Mouse (Mus musculus): Measurements from ENCODE around the gene Dtymk. TPM values are rescaled to one million over a fixed set of nuclear protein-coding genes. Genes with fewer than 3 reads are reported as not detected.

Dtymk gene
- polyA plus RNA-seq, 1 experiment from 2014 or later = 183 TPM

DNA sequence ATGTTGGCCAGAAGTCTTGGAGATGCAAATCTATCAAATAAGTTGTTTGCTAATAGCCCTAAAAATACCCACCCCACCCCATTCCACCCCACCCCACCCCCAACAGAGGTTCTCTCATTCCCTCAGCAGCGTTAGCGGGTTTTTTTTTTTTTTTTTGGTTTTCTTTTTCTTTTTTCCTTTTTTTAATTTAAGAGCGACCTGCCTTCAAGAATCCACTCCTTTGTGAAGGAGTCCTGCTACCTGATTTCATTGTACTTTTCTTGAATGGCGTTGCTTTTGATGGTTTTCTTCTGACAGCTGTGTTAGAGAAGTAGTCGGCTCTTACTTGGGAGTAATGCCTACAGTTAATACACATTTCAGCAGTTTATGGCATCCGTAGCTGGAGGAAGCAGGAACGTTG is 46.1 kb downstream of the Dtymk start:
- peak overlapping the region; percentile 85 for H3K4me2 ChIP-seq (replicated peaks)
- H3K27me3 ChIP-seq = no peaks in the 10 kb centered on the region
- WGBS = 24% methylated on average over 7 of the region's 7 CpGs
- no peak for ATAC-seq (replicated peaks)
- H3K9ac ChIP-seq (replicated peaks) = peak overlapping the region; percentile 73
- peaks cover 1% of the 10 kb centered on the region; the same call in 1 of the 2 replicates for H3K36me3 ChIP-seq
- H3K4me1 ChIP-seq = peaks cover 28% of the 10 kb centered on the region
- H3K27ac ChIP-seq (replicated peaks) = no peak overlapping the region
- H3K4me3 ChIP-seq = peak overlapping the region; percentile 98
- no peaks in the 10 kb centered on the region for H3K9me3 ChIP-seq

DNA sequence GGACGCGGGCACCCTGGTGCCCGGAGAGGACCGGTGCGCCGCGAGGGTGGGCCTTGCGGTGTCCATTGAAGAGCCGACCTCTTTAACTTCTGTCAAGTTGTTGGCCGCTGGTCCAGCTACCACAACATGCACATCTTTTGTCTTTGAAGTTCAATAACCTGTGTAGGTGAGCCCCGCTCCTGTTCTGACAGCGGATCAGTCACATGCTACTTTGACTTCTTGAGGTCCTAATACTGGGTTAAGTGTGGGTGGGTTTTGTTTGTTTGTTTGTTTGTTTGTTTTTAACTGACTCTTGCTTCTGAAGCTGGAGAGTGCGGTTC is 46.5 kb downstream of the Dtymk start:
- Histone ChIP-seq H3K27me3 (no peaks in the 10 kb centered on the region), H3K4me3 (peak overlapping the region; percentile 98), H3K4me2 (replicated peaks) (peak overlapping the region; percentile 85), H3K36me3 (peaks cover 5% of the 10 kb centered on the region; the same call in 1 of the 2 replicates), H3K9ac (replicated peaks) (peak overlapping the region; percentile 73), H3K4me1 (peaks cover 28% of the 10 kb centered on the region), H3K27ac (replicated peaks) (peak overlapping the region; percentile 87), H3K9me3 (no peaks in the 10 kb centered on the region)
- WGBS = 0% methylated on average over 13 of the region's 13 CpGs
- no peak for ATAC-seq (replicated peaks)

DNA sequence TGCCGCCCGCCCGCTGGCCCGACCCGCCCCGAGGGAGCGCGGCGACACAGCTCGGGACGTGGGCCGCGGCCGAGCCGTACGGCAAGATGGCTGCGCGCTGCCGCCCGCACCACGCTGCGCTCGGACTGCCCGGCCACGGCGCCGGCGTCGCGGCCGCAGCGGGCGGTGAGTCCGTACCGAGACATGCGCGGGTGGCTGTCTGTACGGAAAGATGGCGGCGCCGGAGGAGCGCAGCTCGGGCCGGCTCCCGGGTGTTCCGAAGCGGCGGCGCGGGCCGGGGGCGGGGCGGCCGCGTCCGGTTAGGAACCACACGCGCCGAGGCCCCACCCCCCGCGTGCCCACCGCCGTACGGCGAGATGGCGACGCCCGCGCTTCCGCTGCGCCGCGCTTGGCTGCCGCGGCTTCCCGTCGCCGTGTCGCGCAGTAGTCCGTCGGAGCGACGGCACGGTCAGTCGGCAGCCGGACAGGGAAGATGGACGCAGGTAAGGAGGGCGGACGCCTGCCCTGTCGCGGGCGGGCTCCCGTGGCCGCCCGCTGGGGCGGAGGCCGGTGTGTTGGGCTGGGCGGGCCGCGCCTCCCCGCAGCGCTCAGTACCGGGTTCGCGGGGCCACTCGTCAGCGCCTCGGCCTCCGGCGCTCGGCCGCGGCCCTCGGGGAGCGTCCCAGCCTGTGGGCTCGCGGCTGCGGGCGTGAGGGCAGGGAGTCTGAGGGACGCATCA is 47.0 kb downstream of the Dtymk start, which contains the start of gene Thap4:
Gene Thap4 (minus strand): TSS at position 292 of the 718 bp plus-strand sequence.
- peaks cover 28% of the 10 kb centered on the region for H3K4me1 ChIP-seq
- H3K4me3 ChIP-seq = peak within 1 kb of the TSS; percentile 98
- H3K36me3 ChIP-seq = peaks cover 10% of the 10 kb centered on the region; the same call in 1 of the 2 replicates
- under 1% methylated on average over 95 of the region's 121 CpGs for WGBS
- peak within 1 kb of the TSS; percentile 85 for H3K4me2 ChIP-seq (replicated peaks)
- peak within 1 kb of the TSS; percentile 87 for H3K27ac ChIP-seq (replicated peaks)
- H3K9me3 ChIP-seq = no peaks in the 10 kb centered on the region
- H3K9ac ChIP-seq (replicated peaks) = peak within 1 kb of the TSS; percentile 73
- ATAC-seq (replicated peaks) = peak; percentile 95
- H3K27me3 ChIP-seq = no peaks in the 10 kb centered on the region

DNA sequence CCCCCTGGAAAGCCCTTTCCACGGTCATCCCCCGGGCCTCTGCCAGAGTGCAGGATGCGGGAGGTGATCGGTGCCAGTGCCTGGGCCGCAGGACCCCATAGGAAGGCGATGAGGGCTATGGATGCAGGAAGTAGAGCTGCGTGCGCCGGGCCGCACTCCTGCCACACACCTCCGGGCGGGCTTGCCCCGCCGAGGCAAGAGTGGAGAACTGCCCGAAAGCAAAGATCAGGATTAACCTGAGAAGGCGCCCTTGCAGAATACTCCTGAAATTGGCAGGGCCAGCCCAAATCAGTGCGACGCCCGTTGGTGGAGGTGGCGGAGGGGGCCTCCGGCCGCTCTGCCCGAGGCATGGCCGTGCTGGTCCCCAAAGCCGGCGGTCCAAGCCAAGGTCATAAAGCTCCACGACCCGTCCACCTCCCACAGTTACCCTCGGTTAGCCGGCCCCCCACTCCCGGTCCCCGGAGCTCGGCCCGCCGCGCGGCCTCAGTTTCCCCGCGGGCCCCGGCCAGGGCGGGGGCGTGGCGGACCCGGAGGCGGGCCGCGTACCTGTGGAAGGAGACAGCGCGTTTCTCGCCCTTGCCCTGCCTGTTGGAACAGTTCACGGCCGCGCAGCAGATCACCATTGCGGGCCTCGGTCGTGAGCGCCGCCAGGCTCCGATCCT is 47.7 kb downstream of the Dtymk start:
- WGBS = under 1% methylated on average over 59 of the region's 59 CpGs
- ATAC-seq (replicated peaks) = peak; percentile 27
- no peaks in the 10 kb centered on the region for H3K9me3 ChIP-seq
- H3K4me3 ChIP-seq = peak overlapping the region; percentile 98
- peaks cover 28% of the 10 kb centered on the region for H3K4me1 ChIP-seq
- peaks cover 16% of the 10 kb centered on the region for H3K36me3 ChIP-seq
- H3K27ac ChIP-seq (replicated peaks) = peak overlapping the region; percentile 87
- H3K27me3 ChIP-seq = no peaks in the 10 kb centered on the region
- peak overlapping the region; percentile 73 for H3K9ac ChIP-seq (replicated peaks)
- peak overlapping the region; percentile 85 for H3K4me2 ChIP-seq (replicated peaks)

DNA sequence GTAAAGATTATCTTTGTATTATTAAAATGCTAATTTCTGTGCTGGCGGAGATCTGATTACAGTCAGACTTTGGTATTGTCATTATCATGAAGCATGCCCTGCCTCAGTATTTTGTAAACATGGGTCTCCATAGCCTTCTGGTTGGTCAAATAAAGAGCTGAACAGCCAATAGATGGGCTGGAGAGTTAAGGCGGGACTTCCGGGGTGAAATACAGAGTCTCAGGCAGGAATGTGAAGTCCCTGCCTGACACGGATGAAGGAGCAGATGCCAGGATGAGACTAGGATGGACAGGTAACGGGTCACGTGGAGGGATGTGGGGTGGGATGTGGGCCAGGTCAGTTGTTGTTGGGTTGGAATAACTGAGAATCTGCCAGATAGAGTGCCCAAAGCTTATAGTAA is 50.4 kb downstream of the Dtymk start, which contains the start of gene Atg4b:
Gene Atg4b (plus strand): TSS at position 211 of the 400 bp plus-strand sequence.
- Histone ChIP-seq H3K27ac (replicated peaks) (no peak within 1 kb of the TSS), H3K27me3 (no peaks in the 10 kb centered on the region), H3K9me3 (no peaks in the 10 kb centered on the region), H3K4me1 (peaks cover 18% of the 10 kb centered on the region), H3K9ac (replicated peaks) (no peak within 1 kb of the TSS), H3K4me2 (replicated peaks) (no peak within 1 kb of the TSS), H3K36me3 (peaks cover 21% of the 10 kb centered on the region), H3K4me3 (no peak within 1 kb of the TSS)
- 77% methylated on average over 6 of the region's 6 CpGs for WGBS
- ATAC-seq (replicated peaks) = no peak

DNA sequence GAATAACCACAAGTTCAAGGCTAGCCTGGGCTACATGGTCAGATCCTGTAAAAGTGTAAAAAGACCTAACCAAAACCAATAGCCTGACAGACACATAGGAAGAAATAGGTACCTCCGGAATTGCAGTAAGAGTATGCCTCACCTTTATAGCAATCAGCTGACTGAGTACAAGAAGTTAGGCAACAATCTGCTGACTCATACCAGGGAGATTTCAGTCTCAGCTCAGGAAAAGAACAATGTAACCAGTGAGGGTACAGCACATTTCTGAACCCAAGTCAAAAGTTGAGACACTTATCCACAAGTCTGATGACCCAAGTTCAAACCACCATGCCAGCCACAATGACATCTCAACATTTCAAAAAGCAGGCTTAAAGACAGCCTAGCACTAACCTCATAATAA is 53.2 kb downstream of the Dtymk start:
- 97% methylated on average over 1 of the region's 1 CpGs for WGBS
- Histone ChIP-seq H3K27ac (replicated peaks) (no peak overlapping the region), H3K4me1 (peaks cover 6% of the 10 kb centered on the region), H3K36me3 (peaks cover 23% of the 10 kb centered on the region), H3K9ac (replicated peaks) (no peak overlapping the region), H3K4me3 (no peak overlapping the region), H3K27me3 (no peaks in the 10 kb centered on the region), H3K9me3 (no peaks in the 10 kb centered on the region), H3K4me2 (replicated peaks) (no peak overlapping the region)
- no peak for ATAC-seq (replicated peaks)

DNA sequence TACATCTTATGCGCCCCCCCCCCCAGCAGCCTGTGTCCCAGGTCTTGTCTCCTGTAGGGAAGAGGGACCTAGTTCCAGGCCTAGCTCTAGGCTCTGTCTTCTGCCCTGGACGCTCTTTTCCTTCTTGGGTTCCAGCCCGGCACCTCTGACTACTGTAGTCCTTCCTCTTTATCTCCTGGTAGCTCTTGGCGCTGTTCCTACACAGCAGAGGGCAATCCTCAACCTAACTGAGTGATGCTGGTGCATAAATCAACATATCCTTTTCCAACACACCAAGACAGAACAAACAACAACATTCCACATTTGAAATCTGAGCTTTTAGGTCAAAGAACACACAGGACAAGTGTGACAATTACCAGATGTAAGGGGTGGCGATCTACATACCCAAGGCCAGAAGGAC is 55.6 kb downstream of the Dtymk start:
- 93% methylated on average over 5 of the region's 5 CpGs for WGBS
- Histone ChIP-seq H3K36me3 (peaks cover 24% of the 10 kb centered on the region), H3K4me2 (replicated peaks) (no peak overlapping the region), H3K27me3 (no peaks in the 10 kb centered on the region), H3K27ac (replicated peaks) (no peak overlapping the region), H3K9ac (replicated peaks) (no peak overlapping the region), H3K9me3 (no peaks in the 10 kb centered on the region), H3K4me3 (no peak overlapping the region), H3K4me1 (no peaks in the 10 kb centered on the region)
- ATAC-seq (replicated peaks) = no peak

DNA sequence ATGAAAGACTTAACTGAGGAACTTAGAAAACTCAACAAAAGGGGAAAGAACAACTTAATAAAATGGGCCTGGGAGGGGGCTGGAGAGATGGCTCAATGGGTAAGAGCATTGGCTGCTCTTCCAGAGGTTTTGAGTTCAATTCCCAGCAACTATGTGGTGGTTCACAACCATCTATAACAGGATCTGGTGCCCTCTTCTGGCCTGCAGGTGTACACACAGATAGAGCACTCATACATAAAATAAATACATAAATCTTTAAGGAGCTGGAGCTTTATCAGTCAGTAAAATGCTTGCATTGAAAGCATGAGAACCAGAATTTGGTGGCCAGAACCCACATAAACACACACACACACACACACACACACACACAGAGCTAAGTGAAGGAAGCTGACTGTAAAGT is 58.8 kb downstream of the Dtymk start:
- Histone ChIP-seq H3K27me3 (no peaks in the 10 kb centered on the region), H3K4me2 (replicated peaks) (no peak overlapping the region), H3K36me3 (peaks cover 3% of the 10 kb centered on the region; the same call in 1 of the 2 replicates), H3K9ac (replicated peaks) (no peak overlapping the region), H3K9me3 (no peaks in the 10 kb centered on the region), H3K4me1 (no peaks in the 10 kb centered on the region), H3K27ac (replicated peaks) (no peak overlapping the region), H3K4me3 (no peak overlapping the region)
- ATAC-seq (replicated peaks) = no peak

Other genes with a start within 250 kb of the Dtymk start
- 297 and 299 TPM in 2 replicates for gene Stk25, start 143.3 kb downstream of the Dtymk start, polyA plus RNA-seq (2015; fragmentation: Nextera tagmentation; extraction: Ambion mirVana)
- gene Bok, start 116.3 kb downstream of the Dtymk start, polyA plus RNA-seq (2015; fragmentation: Nextera tagmentation; extraction: Ambion mirVana) = 95.8 and 96.3 TPM in 2 replicates
- 104 and 106 TPM in 2 replicates for gene Atg4b, start 50.4 kb downstream of the Dtymk start, polyA plus RNA-seq (2015; fragmentation: Nextera tagmentation; extraction: Ambion mirVana)
- 43.1 and 47.4 TPM in 2 replicates for gene Thap4, start 47.1 kb downstream of the Dtymk start, polyA plus RNA-seq (2015; fragmentation: Nextera tagmentation; extraction: Ambion mirVana)
- gene Ing5, start 2.0 kb upstream of the Dtymk start, polyA plus RNA-seq (2015; fragmentation: Nextera tagmentation; extraction: Ambion mirVana) = 10.7 and 11.4 TPM in 2 replicates
- gene D2hgdh, start 23.0 kb upstream of the Dtymk start, polyA plus RNA-seq (2015; fragmentation: Nextera tagmentation; extraction: Ambion mirVana) = 15.5 and 16.1 TPM in 2 replicates
- gene Gal3st2, start 59.4 kb upstream of the Dtymk start, polyA plus RNA-seq (2015; fragmentation: Nextera tagmentation; extraction: Ambion mirVana) = not detected in 2 replicates
- gene Gal3st2b, start 116.4 kb upstream of the Dtymk start, polyA plus RNA-seq (2015; fragmentation: Nextera tagmentation; extraction: Ambion mirVana) = not detected in 2 replicates
- gene Gal3st2c, start 188.6 kb upstream of the Dtymk start, polyA plus RNA-seq (2015; fragmentation: Nextera tagmentation; extraction: Ambion mirVana) = not detected in 2 replicates
- gene Neu4, start 218.5 kb upstream of the Dtymk start, polyA plus RNA-seq (2015; fragmentation: Nextera tagmentation; extraction: Ambion mirVana) = not detected in 2 replicates